Mouse (Mus musculus) naive thymus-derived CD4-positive, alpha-beta T cell, adult 2 months (primary cell): Measurements from ENCODE around the gene 0610030E20Rik.

Experiments
- DNase-seq: peaks from one replicate; pipeline ENCODE4 v3.0.0-alpha.2; 2011; ENCODE audit warnings: low read depth

Gene 0610030E20Rik

DNA sequence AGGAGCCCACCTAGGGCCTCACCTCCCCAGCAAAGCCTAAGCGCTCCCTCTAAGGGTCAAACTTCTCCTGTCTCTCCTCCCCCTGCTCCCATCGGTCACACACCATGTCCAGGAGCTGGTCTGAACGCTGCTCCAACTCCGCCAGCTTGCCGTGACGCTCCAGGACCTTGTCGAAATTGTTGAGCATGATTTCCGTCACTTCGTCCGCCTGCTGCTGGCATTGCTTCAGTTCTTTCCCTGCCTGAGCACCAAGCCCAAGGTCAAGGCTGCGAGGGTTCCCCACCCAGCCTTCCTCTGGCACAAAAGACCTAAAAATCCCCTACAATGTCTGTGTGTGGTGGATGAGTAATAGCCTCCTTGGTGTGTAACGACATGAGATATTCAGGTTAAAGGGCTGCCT is 23.0 kb downstream of the 0610030E20Rik start:
- no peak for DNase-seq

DNA sequence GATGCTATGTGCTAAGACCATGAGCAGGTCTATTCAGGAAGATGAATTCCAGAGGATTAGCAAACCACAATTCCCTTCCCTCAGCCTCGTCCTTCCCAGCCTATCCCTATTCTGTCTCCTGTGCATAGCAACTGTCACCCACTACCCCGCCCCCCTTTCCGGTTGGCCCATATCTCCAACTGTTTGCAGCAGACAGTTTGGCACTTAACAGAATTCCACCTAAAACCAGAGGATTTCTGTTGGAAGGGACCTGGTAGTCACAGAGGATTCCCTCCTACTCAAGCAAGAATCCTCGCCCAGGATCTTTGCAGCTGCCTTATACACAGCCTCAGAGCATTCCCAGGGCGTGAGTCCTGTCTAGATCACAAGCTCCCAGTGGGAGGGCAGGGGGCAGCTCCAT is 24.0 kb downstream of the 0610030E20Rik start:
- no peak for DNase-seq

DNA sequence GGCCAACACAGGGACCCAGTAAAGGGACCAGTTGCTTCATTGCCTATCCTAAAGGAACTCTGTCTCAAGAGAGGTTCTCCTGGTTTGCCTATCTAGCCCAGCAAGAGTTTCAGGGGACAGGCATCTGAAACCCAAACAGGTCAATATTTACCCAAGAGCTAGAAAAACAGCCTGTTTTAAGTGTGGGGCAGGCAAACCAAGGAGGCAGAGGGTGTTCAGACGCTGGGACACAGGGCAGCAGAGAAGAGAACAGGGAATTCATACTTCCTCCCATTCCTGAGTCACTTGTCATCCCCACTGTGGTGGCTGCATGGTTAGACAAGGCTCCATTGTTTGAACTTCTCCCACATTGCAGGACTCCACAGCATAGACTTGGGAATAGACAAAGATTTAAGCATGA is 24.5 kb downstream of the 0610030E20Rik start:
- no peak for DNase-seq

DNA sequence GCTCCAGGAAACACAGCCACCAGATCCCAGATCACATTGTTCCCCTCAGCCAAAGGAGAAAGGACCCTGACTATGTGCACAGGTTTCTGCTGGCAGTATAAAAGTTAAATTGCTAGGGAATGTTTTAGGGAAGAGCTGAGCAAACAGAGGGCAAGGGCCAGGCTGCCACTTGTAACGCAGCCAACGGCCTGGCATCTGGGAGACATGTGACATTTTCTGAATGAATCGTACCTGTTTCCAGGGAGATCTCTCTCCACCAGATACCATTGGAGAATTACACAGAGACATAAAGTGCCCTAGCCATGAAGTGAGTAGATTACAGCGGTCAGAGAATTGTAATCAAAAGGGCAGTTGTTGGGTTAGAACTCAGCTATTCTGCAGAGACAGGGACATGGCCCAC is 26.1 kb downstream of the 0610030E20Rik start:
- DNase-seq, result no peak

DNA sequence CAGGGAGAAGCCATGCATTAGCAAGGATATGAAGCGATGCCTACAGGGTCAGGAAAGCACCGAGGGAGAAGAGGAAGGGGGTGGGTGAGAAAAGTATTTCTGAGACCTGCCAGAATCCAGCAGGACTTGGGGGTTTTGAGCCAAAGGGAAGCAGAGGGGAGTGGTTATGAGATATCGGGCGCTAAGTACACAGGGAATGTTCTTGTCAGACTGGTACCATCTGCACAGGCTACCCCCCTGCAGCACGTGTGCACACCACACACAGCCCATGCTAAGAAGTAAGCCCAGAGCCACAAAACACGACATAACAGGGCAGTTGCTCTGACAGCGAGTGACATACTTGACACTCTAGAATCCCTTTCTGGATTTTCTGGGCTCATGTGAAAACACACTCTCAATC is 27.1 kb downstream of the 0610030E20Rik start:
- no peak for DNase-seq

DNA sequence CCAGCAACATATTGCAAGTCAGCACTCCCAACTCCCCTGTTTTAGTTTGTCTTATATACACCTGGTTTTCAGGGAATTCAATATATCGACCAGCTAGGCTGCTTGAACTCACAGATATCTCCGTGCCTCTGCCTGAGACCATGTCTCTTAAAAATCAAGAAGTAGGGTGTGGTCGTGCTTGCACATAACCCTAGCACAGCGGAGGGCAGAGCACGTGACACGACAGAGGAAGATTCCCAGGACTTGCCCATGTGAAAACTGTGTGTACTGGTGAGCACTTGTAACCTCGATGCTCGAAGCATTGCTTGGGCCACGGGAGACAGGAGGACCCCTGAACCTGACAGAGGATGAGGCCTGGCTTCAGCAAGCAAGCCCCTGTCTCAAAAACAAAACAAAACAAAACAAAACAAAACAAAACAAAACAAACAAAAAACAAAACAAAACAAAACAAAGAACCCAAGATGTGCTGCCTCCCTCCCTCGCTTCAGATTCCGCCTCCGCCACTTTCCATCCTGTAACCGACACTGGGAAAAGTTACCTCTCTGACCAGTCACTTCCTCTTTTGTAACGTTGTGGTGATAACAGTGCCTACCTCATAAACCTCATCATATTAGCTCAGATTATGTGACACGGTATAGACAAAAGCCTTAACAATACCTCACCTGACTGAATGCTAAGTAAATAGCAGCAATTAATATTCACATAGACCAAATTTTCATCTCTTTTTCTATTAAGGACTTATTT is 27.9 kb downstream of the 0610030E20Rik start:
- peak; percentile 45 for DNase-seq

DNA sequence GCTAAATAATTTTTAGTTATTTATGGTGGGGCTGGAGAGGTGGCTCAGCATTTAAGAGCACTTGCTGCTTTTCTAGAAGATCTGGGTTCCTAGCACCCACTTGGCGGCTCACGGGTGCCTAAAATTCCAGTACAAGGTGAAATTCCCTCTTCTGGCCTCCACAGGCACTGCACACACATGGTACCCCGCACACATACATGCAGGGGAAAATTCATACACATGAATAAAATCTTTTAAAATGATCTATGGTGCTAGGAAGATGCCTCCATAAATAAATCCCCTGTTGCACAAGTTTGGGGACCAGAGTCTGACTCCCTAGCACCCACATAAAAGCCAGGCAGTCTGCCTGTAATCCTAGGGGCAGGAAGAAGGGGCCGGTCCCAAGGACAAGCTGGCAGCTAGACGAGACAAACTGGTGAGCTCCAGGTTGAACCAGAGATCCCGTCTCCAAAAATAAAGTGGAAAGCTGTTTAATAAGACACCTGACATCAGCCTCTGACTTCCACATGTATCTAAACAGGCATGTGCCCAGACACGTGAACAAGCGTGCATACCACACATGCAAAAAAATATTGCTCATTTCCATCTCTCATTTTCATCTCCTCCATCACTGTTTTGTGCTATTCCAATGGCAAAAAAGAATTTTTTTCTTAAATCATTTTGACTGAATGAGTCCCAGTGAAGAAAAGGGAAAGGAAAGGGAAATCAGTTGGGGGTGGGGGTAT is 31.6 kb downstream of the 0610030E20Rik start:
- DNase-seq, result no peak

DNA sequence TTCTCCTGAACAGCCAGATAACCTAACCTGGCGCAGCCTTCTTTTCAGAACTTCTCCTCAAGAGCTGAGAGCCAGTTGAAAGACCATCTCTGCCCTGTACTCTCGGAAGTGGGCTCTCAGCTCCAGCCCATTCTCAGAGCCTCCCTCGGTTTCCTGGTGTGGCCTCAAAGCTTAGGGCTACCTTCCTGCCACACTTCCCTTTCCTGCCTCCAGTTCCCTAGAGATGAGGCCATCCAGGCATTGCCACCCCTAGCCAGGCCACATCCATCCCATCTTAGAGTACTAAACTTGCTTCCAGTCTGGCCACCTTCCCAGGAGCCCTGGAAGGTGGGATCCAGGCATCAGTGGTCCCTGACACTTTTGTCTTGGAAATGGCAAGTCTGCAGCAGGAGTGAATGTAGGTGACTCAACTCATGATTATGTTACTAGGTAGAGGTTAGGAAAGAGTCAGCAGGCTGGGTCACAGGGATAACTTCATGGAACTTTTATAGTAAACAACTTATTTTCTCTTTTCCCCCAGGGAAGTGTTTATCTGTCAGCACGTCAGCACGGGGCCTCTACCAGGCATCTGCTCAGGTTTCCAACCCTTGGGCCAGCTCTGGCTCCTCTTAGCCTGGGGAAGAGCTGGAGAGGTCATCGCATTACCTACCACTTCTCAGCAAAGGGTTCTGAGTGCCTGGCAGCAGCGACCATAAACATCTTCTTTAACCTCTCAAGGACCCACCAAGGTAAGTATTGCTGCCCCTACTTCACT is 32.4 kb downstream of the 0610030E20Rik start:
- no peak for DNase-seq

DNA sequence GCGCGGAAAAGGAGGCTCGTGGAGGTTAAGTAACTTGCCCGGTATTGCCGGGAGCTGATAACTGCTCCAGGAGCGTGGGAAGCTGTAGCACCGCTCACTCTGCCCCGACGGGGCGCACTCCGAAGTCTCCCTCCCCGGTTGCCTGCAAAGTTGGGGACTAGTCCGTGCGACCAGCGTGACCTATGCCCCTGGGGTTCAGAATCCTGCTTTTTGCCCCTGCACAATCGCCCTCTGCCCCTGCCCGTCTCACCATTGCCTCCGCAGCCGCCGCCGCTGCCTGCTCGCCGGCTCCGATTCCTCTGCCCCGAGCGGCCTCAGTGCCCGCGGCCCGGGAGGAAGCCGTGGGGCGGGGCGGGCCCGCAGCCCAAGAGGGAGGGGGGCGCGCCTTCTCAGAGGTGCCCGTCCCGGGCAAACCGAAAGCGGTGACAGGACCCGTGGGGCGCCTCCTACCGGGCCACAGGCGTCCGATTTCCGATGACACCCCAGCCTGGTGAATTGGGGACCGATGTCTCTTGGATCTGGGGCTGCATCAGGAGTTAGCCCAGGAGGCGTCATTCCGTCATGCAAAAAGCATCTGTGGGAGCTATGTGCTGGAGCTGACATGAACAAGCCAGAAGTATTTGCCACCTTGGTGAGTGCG is 33.1 kb downstream of the 0610030E20Rik start, which contains the start of gene Vamp5:
Gene Vamp5, minus strand, starts transcription at position 338 of the 640 bp plus-strand sequence.
- peak; percentile 92 for DNase-seq

DNA sequence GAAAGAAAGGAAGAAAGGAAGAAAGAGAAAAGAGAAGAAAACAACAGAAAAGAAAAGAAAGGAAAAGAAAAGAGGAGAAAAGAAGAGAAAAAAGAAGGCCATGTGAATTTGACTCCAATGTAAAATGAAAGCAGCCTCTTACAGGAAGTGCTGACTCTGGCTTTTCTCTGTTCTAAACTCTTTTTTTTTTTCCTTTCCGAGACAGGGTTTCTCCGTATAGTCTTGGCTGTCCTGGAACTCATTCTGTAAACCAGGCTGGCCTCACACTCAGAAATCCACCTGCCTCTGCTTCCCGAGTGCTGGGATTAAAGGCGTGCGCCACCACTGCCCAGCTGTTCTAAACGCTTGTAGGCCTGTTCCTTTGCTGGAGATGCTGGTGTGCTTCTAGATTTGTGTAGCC is 35.4 kb downstream of the 0610030E20Rik start:
- DNase-seq, result peak; percentile 49

DNA sequence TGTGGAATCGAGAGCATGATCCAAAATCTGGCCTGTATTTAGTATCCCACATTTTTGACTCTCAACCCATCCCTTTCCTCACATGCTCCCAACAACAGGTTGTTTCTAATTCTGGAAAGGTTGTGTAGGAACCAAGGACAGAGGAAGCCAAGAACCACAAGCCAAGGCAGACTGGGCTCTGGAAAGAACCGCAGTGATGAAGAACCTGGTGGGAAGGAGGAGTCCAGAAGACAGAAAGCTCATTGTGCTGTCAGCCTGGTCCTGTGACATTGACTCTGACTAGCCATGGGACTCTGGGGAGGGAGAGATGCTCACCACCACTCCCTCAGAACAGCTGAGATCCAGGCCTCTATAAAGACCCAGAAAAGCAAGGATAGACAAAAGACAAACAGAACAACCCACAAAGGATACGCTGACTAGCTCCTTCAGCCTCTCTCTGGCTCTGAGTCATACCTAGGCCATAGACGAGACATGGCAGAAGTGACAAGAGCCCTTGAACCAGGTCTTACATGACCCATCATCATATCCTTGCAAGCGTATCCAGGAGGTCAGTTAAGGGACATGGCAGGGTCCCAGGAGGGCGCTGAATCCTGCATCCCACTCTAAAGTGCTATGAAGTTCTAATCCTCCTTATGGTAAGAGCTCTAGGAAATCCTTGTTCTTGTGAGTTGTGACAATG is 36.2 kb downstream of the 0610030E20Rik start:
- no peak for DNase-seq

DNA sequence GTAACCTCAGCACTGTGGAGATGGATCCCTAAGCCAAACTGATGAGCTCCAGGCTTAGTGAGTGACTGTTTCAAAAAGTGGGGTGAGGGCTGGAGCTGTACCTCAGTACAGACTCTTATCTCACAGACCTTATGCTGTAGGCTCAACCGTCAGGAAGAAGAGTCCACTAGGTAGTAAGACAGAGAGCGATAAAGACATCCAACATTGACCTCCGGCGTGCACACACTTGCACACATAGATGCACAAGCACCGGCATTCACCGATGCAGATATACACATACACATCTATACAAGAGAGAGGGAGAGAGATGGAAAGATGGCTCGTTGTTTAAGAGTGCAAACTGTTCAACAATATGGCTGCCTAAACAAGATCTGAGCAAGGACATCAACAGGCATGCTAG is 36.8 kb downstream of the 0610030E20Rik start:
- DNase-seq, result no peak

DNA sequence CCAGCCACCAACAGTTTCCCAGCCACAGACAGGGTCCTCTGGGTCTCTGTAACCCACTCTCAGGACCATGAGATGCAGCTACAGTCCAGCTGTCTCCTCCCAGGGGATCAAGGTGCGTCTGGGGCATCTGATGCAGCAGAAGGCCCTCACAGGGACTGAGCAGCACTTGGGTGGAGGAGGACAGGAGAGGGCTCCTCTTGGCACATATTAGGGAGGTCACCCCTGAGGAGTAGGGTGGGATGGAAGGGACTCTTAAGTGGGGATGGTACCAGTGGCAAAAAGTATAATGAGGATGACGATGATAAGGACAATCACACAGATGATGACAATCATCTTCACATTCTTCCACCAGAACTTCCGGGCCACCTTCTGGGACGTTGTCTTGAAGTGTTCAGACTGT is 38.1 kb downstream of the 0610030E20Rik start:
- DNase-seq, result no peak

DNA sequence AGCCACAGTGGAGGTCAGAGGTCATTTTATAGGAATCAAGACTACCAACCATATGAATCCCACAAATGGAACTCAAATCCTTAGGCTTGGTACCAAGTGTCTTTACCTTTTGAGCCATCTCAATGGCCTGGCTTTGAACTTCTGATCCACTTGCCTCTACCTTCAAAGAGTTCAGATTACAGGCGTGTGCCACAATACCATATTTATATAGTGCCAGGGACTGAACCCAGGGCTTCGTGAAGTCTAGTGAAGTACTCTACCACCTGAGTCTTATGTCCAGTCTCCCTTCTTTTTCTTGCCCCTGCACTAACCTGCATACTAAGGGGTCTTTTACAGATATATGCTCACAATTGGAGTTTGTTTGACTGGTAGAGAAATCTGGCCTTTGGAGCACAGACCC is 39.4 kb downstream of the 0610030E20Rik start:
- DNase-seq, result no peak

DNA sequence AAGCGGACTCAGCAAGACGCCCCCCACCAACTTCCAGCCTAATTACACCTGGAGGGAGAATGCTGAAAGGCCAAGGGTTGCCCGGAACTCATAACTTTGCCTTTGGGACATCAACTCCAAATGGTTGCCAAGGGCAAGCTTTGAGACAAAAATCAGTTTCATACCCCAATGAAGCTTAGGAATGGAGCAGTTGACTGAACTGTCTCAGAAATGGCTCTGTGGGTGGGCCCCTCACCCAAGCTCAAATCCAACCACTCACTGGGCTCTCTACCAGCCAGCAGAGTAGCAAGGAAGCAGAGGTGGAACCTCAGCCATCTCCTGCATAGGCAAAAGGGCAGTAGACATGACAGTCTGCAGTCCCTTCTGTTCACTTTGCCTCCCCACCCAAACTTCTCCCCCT is 40.7 kb downstream of the 0610030E20Rik start:
- DNase-seq, result no peak

DNA sequence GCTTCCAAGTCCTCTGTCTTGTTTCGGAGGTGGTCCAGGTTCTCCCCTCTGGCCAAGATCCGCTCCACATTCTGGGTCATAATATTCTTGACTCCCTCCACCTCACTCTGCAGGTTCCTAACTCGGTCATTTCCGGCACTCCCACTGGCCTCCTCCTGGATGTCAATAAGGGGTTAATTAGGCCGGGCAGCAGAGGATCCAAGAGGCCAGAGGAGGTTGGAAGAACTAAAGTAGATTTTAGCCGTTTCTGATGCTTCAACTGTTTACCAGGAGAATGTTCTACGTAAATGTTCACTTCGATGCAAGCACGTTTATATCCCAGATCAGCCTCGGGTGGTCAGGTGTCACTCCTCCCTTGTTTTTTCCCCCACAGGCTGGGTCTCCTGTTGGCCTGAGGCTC is 41.1 kb downstream of the 0610030E20Rik start:
- no peak for DNase-seq

DNA sequence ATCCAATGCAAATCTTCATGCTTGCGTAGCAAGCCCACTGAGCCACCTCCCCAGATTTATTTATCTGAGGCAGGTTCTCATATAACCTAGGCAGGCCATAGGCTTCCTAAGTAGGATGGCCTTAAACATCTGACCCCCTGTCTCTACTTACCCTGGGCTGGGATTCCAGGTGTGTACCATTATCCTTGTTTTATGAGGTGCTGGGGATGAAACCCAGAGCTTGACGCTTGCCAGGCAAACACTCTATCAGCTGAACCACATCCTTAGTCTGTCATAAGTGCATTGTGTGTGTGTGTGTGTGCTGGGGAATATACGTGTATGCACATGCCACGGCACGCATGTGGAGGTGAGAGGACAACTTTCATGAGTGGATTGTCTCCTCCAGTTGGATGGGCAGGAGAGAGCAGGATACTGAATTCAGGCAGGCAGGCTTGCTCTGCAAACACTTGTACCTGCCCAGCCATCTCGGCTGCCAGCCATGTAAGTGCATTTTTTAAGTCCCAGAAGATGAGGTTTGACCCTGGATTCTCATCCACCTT is 41.7 kb downstream of the 0610030E20Rik start:
- no peak for DNase-seq

DNA sequence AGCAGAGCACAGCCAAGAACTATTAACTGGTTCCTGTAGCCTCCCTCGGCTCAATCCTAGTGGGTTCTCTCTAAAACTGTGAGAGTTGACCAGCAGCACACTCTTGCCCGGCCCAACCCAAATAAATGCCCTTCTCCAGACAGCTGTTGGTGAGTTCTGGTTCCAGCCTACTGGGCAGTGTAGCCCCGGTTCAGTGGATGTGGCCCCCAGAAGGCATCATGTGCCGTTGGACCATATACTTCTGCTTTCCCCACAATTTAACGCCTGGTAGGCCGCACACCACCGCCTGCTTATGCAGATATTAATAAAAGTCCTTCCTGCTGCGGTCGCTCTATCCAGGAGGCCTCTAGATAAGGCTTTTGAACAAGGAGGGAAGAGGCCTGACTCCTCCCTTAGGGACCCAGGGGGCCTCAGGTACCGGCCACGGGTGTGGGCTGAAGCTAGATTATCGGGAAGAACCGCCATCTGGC is 42.4 kb downstream of the 0610030E20Rik start:
- no peak for DNase-seq

DNA sequence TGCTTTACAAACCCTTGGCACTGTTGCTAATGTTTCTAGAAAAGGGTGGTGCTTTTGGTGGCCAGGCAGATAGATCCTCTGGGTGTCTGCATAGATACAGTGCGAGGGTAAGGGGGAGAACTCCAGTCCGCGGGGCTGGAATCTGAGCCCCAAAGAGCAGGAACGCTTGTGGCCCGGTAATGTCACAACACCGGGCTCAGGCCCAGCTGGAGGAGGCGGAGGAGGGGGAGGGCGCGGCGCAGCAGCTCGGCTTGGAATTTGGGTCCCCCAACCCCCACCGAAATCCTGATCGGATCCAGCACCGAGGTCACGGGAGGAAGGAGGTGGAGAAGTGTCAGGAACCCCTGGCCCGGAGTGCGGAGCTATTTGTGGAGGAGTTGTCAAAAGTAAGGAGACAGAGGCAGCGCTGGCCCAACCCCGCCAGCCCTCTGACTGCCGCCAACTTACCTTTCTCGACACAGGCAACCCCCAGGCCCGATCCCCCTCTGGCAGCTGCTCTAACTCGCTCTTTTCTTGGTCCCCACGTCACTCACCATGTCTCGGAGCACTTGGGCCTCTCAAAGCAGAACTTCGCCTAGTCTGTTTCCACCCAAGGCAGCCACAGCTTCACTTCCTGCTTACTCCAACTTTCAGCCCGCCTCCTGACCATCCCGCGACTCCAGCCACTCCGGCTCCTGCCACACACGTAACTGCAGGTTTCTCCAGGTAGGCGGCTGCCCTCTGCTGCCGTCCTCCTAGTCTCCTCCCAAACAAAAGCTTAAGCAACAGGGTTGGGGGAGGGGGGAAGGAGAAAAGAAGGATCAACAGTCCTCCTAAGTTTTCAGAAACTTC is 43.0 kb downstream of the 0610030E20Rik start, which contains the start of gene Vamp8:
Gene Vamp8, minus strand, starts transcription at position 763 of the 831 bp plus-strand sequence.
- peak; percentile 75 for DNase-seq

DNA sequence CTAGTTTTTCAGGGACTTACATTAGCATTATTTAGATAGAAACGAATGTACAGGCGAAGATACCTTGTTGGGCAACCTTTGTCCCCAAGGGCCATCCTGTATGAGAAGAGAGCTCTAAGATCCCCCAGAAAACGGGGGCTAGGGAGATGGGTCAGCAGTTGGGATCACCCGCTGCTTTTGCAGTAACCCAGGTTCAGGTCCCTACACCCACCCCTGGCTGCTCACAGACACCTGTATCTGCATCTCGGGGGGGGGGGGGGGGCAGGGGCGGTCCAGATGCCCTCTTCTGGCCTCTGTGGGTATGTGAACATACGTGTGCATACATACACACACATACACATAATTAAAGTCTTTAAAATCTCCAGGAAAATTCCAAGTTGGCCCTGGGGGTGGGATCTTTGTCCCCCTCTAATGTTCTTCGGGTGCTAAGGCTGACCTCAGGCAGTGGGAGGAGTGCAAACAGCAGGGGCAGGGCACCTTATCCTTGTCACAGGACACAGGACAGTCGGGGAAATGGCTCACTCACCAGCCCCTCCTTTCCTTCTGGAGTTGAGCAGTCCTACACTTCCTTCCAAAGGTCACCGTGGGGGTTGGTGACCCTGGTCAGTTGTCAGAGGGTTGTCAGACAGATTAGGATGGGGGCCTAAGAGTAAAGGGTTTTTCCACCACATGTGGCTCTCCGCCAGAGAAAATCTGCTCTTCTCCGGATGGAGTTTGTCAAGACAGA is 43.8 kb downstream of the 0610030E20Rik start:
- DNase-seq, result peak; percentile 58
